Mouse (Mus musculus): ENCODE data around the gene Camta1. TPM values are rescaled to one million over a fixed set of nuclear protein-coding genes. Genes with fewer than 3 reads are reported as not detected.

Gene Camta1
- polyA plus RNA-seq, 1 experiment: 13.4 TPM

DNA sequence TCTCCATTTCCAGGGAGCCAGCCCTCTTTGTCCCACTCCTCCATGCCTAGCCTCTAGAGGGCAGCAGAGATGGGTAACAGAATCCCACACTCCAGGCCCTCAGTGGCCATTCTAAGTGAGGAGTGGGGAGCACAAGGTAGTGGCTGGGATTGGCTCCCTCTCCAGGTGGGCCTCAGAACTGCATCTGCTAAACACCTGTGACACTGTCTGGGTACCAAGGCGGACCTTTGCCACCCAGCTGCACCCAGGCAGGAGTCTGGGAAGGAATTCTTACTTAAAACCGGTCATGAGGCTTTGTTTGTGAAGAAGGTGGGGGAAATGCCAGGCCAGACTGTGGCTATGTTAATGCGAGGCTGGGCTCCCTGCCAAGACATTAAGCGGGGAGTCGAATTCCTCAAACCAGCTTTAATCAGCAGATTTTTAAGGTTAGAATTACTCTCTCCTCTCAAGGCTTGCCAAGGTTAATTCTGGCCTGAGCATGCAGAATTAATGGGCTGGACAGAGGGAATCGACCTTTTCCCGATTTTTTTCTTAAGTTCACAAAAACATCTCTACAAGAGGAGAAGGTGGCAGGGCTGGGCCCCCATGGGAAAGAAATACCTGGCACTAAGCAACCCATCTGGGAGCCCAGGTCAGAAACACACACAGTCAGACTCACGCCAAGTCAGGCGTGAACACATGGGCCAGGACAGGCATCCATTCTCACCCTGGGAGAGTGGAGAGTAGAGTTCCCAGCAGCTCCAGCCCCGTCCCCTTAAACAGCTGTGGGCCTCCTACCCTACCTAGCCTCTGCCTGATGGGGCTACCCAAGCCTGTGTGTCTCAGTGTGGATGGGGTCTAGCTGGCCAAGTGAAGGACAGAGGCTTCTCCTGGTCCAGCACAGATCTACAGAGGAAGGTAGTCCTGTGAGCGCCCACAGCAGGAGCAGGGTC is 559.2 kb downstream of the Camta1 start:
- Histone ChIP-seq H3K4me3 (replicated peaks) (no peak overlapping the region), H3K27me3 (replicated peaks) (peaks cover 7% of the 10 kb centered on the region), H3K4me1 (peaks cover 10% of the 10 kb centered on the region), H3K9me3 (peaks cover 15% of the 10 kb centered on the region; the same call in 1 of the 2 replicates), H3K36me3 (replicated peaks; ENCODE audit: low read length) (no peaks in the 10 kb centered on the region)
- TF ChIP-seq GATA1 (IDR thresholded peaks at IDR 0.05; ENCODE audit: borderline replicate concordance, low read length) (no peak), FLI1 (IDR thresholded peaks at IDR 0.05; ENCODE audit: low read length) (no peak)

DNA sequence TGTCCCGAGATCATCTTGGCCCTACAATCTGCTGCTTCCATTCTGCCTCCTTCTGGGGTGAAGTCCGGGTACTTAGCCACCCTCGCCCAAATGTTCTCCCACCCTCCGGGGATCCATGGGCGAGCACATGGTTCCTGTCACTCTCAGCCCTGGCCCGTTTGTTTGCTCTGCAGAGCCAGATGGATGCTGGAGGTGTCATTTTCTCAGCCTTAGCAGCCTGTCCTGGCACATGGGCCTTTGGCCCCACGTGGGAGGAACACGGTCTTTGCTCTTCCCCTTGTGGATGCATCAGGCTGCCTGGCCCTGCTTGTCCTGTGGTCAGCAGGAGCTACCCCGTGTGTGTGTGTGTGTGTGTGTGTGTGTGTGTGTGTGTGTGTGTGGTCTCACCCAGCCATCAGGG is 560.3 kb downstream of the Camta1 start:
- TF ChIP-seq GATA1 (IDR thresholded peaks at IDR 0.05; ENCODE audit: borderline replicate concordance, low read length) (no peak), FLI1 (IDR thresholded peaks at IDR 0.05; ENCODE audit: low read length) (no peak)
- Histone ChIP-seq H3K27me3 (replicated peaks) (peaks cover 7% of the 10 kb centered on the region), H3K4me3 (replicated peaks) (no peak overlapping the region), H3K36me3 (replicated peaks; ENCODE audit: low read length) (no peaks in the 10 kb centered on the region), H3K9me3 (peaks cover 15% of the 10 kb centered on the region; the same call in 1 of the 2 replicates), H3K4me1 (peaks cover 10% of the 10 kb centered on the region)

DNA sequence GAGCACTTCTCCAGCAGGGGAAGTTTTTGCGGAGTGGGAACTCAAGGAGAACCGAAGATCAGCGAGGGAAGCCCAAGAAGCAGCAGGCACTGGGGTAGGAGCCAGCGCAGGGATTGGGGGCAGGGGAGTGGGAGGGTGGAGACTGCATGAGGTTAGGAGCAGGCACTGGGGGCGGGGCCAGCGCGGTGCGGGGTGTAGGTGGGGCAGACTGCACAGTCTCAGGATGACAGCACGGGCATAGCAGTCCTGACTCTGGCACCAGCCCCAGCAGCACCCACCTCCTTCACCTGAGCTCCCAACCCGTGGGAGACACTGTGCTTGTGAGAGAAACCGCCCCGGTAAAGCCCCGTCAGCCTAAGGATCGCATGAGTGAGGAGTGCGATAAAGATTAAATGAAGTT is 561.0 kb downstream of the Camta1 start:
- no peak for TF ChIP-seq GATA1 (IDR thresholded peaks at IDR 0.05; ENCODE audit: borderline replicate concordance, low read length)
- TF ChIP-seq FLI1 (IDR thresholded peaks at IDR 0.05; ENCODE audit: low read length): no peak
- Histone ChIP-seq H3K4me1 (peaks cover 10% of the 10 kb centered on the region), H3K9me3 (peaks cover 15% of the 10 kb centered on the region; the same call in 1 of the 2 replicates), H3K4me3 (replicated peaks) (no peak overlapping the region), H3K27me3 (replicated peaks) (peaks cover 7% of the 10 kb centered on the region), H3K36me3 (replicated peaks; ENCODE audit: low read length) (no peaks in the 10 kb centered on the region)

DNA sequence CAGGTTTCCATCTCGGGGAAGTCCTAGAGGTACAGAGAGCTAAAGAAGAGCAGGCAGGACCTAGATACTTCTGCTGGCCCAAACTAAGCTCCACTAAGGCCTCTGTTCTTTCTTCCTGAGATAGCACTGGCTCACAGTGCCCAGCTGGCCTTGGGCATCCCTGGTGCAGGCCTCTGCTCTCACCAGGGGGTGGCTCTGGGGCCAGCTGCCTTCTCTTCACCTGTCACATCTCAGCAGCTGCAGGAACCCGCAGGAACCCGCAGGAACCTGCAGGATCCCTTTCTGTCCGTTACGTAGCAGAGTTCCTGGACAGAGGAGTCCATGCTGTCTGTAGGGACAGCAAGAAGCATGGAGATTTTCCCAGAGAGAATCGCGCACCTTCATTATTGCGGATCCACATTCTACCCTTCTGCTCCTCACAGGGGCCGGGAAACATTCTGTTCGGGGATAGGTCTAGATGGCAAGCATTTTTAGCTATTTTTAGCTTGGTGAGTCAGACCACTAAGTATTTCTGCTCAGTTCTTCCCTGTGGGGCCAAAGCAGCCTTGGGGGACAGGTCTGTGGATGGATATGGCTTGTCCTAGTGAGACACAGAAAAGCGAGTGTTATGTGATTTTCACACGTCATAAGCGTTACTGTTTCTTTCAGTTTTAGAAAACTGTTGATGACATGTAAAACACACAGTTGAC is 566.0 kb downstream of the Camta1 start:
- TF ChIP-seq GATA1 (IDR thresholded peaks at IDR 0.05; ENCODE audit: borderline replicate concordance, low read length) (no peak), FLI1 (IDR thresholded peaks at IDR 0.05; ENCODE audit: low read length) (no peak)
- Histone ChIP-seq H3K9me3 (no peaks in the 10 kb centered on the region), H3K27me3 (replicated peaks) (peaks cover 5% of the 10 kb centered on the region), H3K36me3 (replicated peaks; ENCODE audit: low read length) (no peaks in the 10 kb centered on the region), H3K4me3 (replicated peaks) (no peak overlapping the region), H3K4me1 (peaks cover 8% of the 10 kb centered on the region)

DNA sequence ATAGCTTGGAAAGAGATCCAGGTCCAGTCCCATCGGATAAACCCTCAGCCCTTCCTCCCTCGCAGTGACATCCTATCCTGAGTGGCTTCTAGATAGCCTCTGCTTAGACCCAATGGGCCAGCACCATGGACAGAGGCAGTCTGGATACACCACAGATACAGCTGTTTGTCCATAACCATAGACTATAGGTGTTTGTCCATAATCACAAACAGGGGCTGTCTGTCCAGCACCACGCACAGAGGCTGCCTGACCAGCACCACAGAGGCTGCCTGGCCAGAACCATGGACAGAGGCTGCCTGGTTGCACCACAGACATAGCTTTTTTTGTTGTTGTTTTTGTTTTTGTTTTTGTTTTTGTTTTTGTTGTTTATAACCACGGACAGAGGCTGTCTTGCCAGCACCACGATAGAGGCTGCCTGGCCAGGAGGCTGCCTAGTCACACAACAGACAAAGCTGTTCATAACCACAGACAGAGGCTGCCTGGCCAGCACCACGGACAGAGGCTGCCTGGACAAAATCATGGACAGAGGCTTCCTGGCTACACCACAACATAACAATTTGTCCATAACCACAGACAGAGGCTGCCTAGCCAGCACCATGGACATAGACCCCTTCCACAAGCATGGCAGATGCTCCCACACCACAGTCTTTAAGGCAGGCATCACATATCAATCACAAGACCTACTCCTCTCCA is 572.6 kb downstream of the Camta1 start:
- no peak for TF ChIP-seq GATA1 (IDR thresholded peaks at IDR 0.05; ENCODE audit: borderline replicate concordance, low read length)
- no peak for TF ChIP-seq FLI1 (IDR thresholded peaks at IDR 0.05; ENCODE audit: low read length)
- no peak overlapping the region for H3K4me3 ChIP-seq (replicated peaks)
- H3K9me3 ChIP-seq: peaks cover 40% of the 10 kb centered on the region
- H3K36me3 ChIP-seq (replicated peaks; ENCODE audit: low read length): no peaks in the 10 kb centered on the region
- H3K4me1 ChIP-seq: no peaks in the 10 kb centered on the region
- no peaks in the 10 kb centered on the region for H3K27me3 ChIP-seq (replicated peaks)

DNA sequence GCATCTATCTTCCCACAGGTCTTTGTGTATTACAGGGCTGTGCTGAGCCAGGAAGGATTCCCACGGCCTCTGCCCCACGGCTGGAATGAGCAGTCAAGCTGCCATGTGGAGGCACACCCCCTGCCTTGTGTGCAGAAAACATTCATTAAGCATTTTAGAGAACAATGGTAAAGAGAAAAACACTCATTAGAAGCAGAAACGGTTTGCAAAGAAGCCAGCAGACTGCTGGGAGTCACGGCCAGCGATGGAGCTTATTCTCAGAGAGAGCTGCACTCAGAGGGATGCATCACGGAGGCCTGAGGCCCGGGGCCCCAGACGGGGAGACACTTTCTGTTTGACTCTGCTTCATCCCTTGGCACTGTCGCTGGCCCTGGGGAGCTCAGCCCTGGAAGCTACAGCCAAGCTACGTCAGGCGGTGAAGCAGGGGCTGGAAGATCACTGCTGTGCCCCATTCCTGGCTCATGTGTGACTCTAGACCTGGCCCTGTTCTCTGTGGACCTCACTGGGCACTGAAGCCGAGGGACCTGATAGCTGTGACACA is 575.7 kb downstream of the Camta1 start:
- no peak overlapping the region for H3K4me3 ChIP-seq (replicated peaks)
- H3K9me3 ChIP-seq: peaks cover 40% of the 10 kb centered on the region
- TF ChIP-seq FLI1 (IDR thresholded peaks at IDR 0.05; ENCODE audit: low read length) (no peak), GATA1 (IDR thresholded peaks at IDR 0.05; ENCODE audit: borderline replicate concordance, low read length) (no peak)
- H3K36me3 ChIP-seq (replicated peaks; ENCODE audit: low read length): no peaks in the 10 kb centered on the region
- no peaks in the 10 kb centered on the region for H3K27me3 ChIP-seq (replicated peaks)
- H3K4me1 ChIP-seq: no peaks in the 10 kb centered on the region

DNA sequence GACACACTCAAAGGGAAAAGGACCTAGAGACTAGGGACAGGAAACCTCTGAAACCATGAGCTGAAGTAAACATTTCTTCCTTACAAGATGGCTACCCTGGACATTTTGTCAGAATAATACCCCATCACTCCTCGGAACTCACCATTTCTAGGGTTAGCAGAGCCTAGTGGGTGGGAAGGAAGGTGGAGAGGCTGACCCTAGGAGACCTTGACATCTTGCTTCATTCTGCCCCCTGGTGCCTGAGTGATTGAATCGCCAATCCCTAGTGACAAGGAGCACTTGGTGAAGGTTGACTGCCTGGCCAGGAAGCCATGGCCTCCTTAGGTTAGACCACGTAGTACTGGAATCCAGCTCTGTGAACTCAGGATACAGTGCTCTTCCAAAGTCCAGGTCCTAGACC is 576.2 kb downstream of the Camta1 start:
- Histone ChIP-seq H3K9me3 (peaks cover 40% of the 10 kb centered on the region), H3K4me3 (replicated peaks) (no peak overlapping the region), H3K36me3 (replicated peaks; ENCODE audit: low read length) (no peaks in the 10 kb centered on the region), H3K27me3 (replicated peaks) (no peaks in the 10 kb centered on the region), H3K4me1 (no peaks in the 10 kb centered on the region)
- TF ChIP-seq FLI1 (IDR thresholded peaks at IDR 0.05; ENCODE audit: low read length) (no peak), GATA1 (IDR thresholded peaks at IDR 0.05; ENCODE audit: borderline replicate concordance, low read length) (no peak)

DNA sequence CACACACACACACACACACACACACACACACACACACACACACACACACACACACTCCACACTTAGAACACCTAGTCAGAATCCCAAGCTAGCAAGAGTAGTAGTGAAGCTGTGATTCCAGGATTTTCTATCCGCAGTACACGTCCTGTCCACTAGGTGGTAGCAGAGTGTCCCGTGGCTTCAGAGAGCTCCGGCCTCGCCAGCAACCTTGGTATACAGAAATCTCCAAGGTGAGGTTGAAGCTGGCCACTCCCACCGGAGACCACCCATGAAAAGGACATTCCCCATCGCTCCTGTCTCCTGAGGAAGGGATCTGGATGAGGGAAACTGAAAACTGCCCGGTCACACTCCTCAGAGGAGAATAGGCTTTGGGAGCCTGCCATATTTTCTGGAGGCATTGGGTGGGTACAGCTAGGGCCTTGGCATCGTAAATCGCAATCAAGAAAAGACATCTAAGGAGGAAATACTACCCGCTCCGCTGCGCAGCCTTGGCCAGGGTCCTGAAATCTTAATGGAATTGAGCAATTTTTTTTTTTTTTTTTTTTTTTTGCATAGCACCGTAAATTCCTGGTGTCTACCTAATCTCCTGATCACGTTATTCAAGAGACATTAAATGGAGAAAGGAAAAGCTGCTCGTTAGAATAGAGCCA is 578.5 kb downstream of the Camta1 start:
- TF ChIP-seq GATA1 (IDR thresholded peaks at IDR 0.05; ENCODE audit: borderline replicate concordance, low read length) (no peak), FLI1 (IDR thresholded peaks at IDR 0.05; ENCODE audit: low read length) (no peak)
- peaks cover 27% of the 10 kb centered on the region for H3K9me3 ChIP-seq
- no peaks in the 10 kb centered on the region for H3K36me3 ChIP-seq (replicated peaks; ENCODE audit: low read length)
- no peaks in the 10 kb centered on the region for H3K4me1 ChIP-seq
- H3K4me3 ChIP-seq (replicated peaks): no peak overlapping the region
- H3K27me3 ChIP-seq (replicated peaks): no peaks in the 10 kb centered on the region

DNA sequence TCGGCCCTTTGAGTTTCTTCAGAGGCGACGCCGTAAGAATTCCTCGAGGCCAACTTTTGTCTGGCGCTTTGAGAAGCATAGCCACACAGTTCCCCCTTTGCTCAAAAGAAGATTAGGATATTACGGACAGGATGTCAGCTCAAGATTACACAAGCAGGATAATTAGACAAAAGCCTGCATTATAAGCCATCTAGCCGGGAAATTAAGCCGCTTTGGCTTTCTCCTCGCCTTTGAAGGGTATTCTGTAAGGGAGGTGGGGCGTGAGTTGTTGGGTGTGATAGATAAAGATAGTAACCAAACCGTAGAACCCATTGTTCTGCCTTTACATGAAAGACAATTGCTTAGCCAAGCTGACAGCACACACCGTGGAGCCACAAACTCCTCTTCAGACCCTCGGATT is 579.6 kb downstream of the Camta1 start:
- TF ChIP-seq GATA1 (IDR thresholded peaks at IDR 0.05; ENCODE audit: borderline replicate concordance, low read length): no peak
- H3K9me3 ChIP-seq: peaks cover 16% of the 10 kb centered on the region
- no peak overlapping the region for H3K4me3 ChIP-seq (replicated peaks)
- H3K27me3 ChIP-seq (replicated peaks): no peaks in the 10 kb centered on the region
- no peaks in the 10 kb centered on the region for H3K4me1 ChIP-seq
- H3K36me3 ChIP-seq (replicated peaks; ENCODE audit: low read length): no peaks in the 10 kb centered on the region
